Mouse (Mus musculus) thymus, postnatal 10 days (tissue): ENCODE measurements at regions not wholly inside any gene's neighbourhood (a gene's known extent, or its start where the extent isn't known, plus 50 kb on each side); places are given as distances from the start of the nearest gene placed in this dataset.

Source experiments
- DNase-seq, 2 experiments: peaks; one replicate each; pipeline ENCODE4 v3.0.0; 2021; ENCODE audit warnings: low spot score in 2 of 2

- no peak for DNase-seq
These were observed 123.0 kb upstream of the Mmadhc start for GRCm38 (mm10) chr2:50419648-50420047.

- no peak for DNase-seq
These were observed 121.0 kb upstream of the Mmadhc start for GRCm38 (mm10) chr2:50417643-50418042.

GRCm38 (mm10) chr2:50417135-50417534 lies 120.5 kb upstream of the Mmadhc start:
- no peak for DNase-seq

GRCm38 (mm10) chr2:50416056-50416455 lies 119.5 kb upstream of the Mmadhc start:
- DNase-seq = no peak

GRCm38 (mm10) chr2:50405932-50406331 lies 109.3 kb upstream of the Mmadhc start:
- DNase-seq = no peak

- no peak for DNase-seq
These were observed 106.5 kb upstream of the Mmadhc start for GRCm38 (mm10) chr2:50403106-50403505.

GRCm38 (mm10) chr2:50398576-50398975 lies 102.0 kb upstream of the Mmadhc start:
- DNase-seq = no peak

GRCm38 (mm10) chr2:50377609-50378413 lies 81.2 kb upstream of the Mmadhc start:
- no peak for DNase-seq

GRCm38 (mm10) chr2:50373626-50374025 lies 77.0 kb upstream of the Mmadhc start:
- DNase-seq = no peak

- DNase-seq = no peak
These were observed 76.4 kb upstream of the Mmadhc start for GRCm38 (mm10) chr2:50373006-50373405.

GRCm38 (mm10) chr2:50368831-50369230 lies 72.2 kb upstream of the Mmadhc start:
- no peak for DNase-seq

- DNase-seq = no peak
These were observed 71.8 kb upstream of the Mmadhc start for GRCm38 (mm10) chr2:50368351-50368750.

GRCm38 (mm10) chr2:50365221-50365620 lies 68.6 kb upstream of the Mmadhc start:
- DNase-seq = no peak

GRCm38 (mm10) chr2:50356089-50356488 lies 59.5 kb upstream of the Mmadhc start:
- DNase-seq = no peak

GRCm38 (mm10) chr2:50347486-50348265 lies 51.1 kb upstream of the Mmadhc start:
- no peak for DNase-seq
